Mouse (Mus musculus) neural tube, embryonic 13.5 days (tissue): ENCODE data around the gene Dab2ip. TPM values are rescaled to one million over a fixed set of nuclear protein-coding genes. Genes with fewer than 3 reads are reported as not detected.

Source experiments
- ATAC-seq: fragments of 200-750 bp; cut with Nextera tagmentation; 2 replicates; pipeline ENCODE4 v1.8.0; 2017; ENCODE audit warnings: low read depth, mild to moderate bottlenecking, moderate TSS enrichment, moderate library complexity
- H3K27ac ChIP-seq: fragments of 300-500 bp; sonication (generic); replicated peaks from 2 replicates; pipeline ENCODE4 v1.5.1; 2015; ENCODE audit warnings: moderate library complexity, mild to moderate bottlenecking, inconsistent platforms
- H3K27me3 ChIP-seq: fragments of 300-500 bp; sonication (generic); 2 replicates; pipeline ENCODE4 v1.6.1; 2015; ENCODE audit warnings: mild to moderate bottlenecking, inconsistent platforms
- H3K36me3 ChIP-seq: fragments of 300-500 bp; sonication (generic); 2 replicates; pipeline ENCODE4 v1.6.1; 2015; ENCODE audit warnings: mild to moderate bottlenecking, inconsistent platforms
- H3K4me1 ChIP-seq: fragments of 300-500 bp; sonication (generic); replicated peaks from 2 replicates; pipeline ENCODE4 v1.6.1; 2015; ENCODE audit warnings: inconsistent platforms
- H3K4me2 ChIP-seq: fragments of 300-500 bp; sonication (generic); 2 replicates; pipeline ENCODE4 v1.6.1; 2015; ENCODE audit warnings: inconsistent platforms, mild to moderate bottlenecking, moderate library complexity
- H3K4me3 ChIP-seq: fragments of 300-500 bp; sonication (generic); 2 replicates; pipeline ENCODE4 v1.5.1; 2015; ENCODE audit warnings: mild to moderate bottlenecking, inconsistent platforms
- H3K9ac ChIP-seq: fragments of 300-500 bp; sonication (generic); 2 replicates; pipeline ENCODE4 v1.6.1; 2015; ENCODE audit warnings: moderate library complexity, mild to moderate bottlenecking, inconsistent platforms
- H3K9me3 ChIP-seq: fragments of 300-500 bp; sonication (generic); 2 replicates; pipeline ENCODE4 v1.6.1; 2016; ENCODE audit warnings: inconsistent platforms
- WGBS: fragments of 180-500 bp; shearing (Covaris S2); methylation state at CpG from one replicate; pipeline ENCODE4 v1.1.7; 2015; 5-methylcytosine and 5-hydroxymethylcytosine counted together
- polyA plus RNA-seq: library from polyadenylated mRNA; unstranded; fragments of >200 nt; fragmentation: Nextera tagmentation; extraction: Ambion mirVana; gene quantifications from 2 replicates; pipeline ENCODE4 v1.2.1, GENCODE M21; 2015

Dab2ip gene
- polyA plus RNA-seq, 1 experiment from 2014 or later, result 67.4 TPM

GRCm38 (mm10) chr2:35669217-35669616, 111.2 kb downstream of the Dab2ip start:
- ATAC-seq, result 0 out of 2 replicates have a peak, but pooled peaks have one; percentile 17
- WGBS, result 26% methylated on average over 4 of the region's 4 CpGs

GRCm38 (mm10) chr2:35669748-35670147, 111.7 kb downstream of the Dab2ip start:
- ATAC-seq, result no peak
- Histone ChIP-seq H3K4me2 (no peak overlapping the region), H3K4me3 (no peak overlapping the region), H3K27me3 (no peaks in the 10 kb centered on the region), H3K9ac (no peak overlapping the region), H3K4me1 (peaks cover 97% of the 10 kb centered on the region), H3K36me3 (no peaks in the 10 kb centered on the region), H3K9me3 (no peaks in the 10 kb centered on the region), H3K27ac (no peak overlapping the region)
- 76% methylated on average over 4 of the region's 4 CpGs for WGBS

More at GRCm38 (mm10) chr2:35669217-35669616, 111.2 kb downstream of the Dab2ip start:
- no peak overlapping the region for H3K4me2 ChIP-seq
- no peaks in the 10 kb centered on the region for H3K9me3 ChIP-seq
- no peak overlapping the region for H3K4me3 ChIP-seq
- H3K4me1 ChIP-seq, result peaks cover 97% of the 10 kb centered on the region
- H3K36me3 ChIP-seq, result no peaks in the 10 kb centered on the region
- 0 out of 2 replicates have a peak overlapping the region, but pooled peaks have one; percentile 0 for H3K9ac ChIP-seq
- H3K27me3 ChIP-seq, result no peaks in the 10 kb centered on the region
- H3K27ac ChIP-seq, result no peak overlapping the region

GRCm38 (mm10) chr2:35670300-35670699, 112.2 kb downstream of the Dab2ip start:
- Histone ChIP-seq H3K4me1 (peaks cover 97% of the 10 kb centered on the region), H3K9ac (no peak overlapping the region), H3K27me3 (no peaks in the 10 kb centered on the region), H3K4me3 (no peak overlapping the region), H3K4me2 (no peak overlapping the region), H3K9me3 (no peaks in the 10 kb centered on the region), H3K27ac (no peak overlapping the region), H3K36me3 (no peaks in the 10 kb centered on the region)
- ATAC-seq, result no peak
- WGBS, result 86% methylated on average over 9 of the region's 9 CpGs

GRCm38 (mm10) chr2:35671980-35672910, 114.2 kb downstream of the Dab2ip start:
- ATAC-seq, result no peak
- whole genome bisulfite sequencing, result 61% methylated on average over 9 of the region's 9 CpGs
- Histone ChIP-seq H3K9me3 (no peaks in the 10 kb centered on the region), H3K4me1 (peaks cover 99% of the 10 kb centered on the region), H3K4me2 (no peak overlapping the region), H3K27me3 (no peaks in the 10 kb centered on the region), H3K4me3 (no peak overlapping the region), H3K27ac (peak overlapping the region; percentile 61), H3K36me3 (no peaks in the 10 kb centered on the region), H3K9ac (no peak overlapping the region)

GRCm38 (mm10) chr2:35673181-35673580, 115.1 kb downstream of the Dab2ip start:
- Histone ChIP-seq H3K36me3 (no peaks in the 10 kb centered on the region), H3K27ac (0 out of 2 replicates have a peak overlapping the region, but pooled peaks have one; percentile 61), H3K9ac (no peak overlapping the region), H3K4me3 (no peak overlapping the region), H3K4me2 (no peak overlapping the region), H3K9me3 (no peaks in the 10 kb centered on the region), H3K27me3 (no peaks in the 10 kb centered on the region), H3K4me1 (peaks cover 99% of the 10 kb centered on the region)
- no peak for ATAC-seq
- WGBS, result 83% methylated on average over 3 of the region's 3 CpGs

- no peaks in the 10 kb centered on the region for H3K36me3 ChIP-seq
- no peak overlapping the region for H3K9ac ChIP-seq
- no peaks in the 10 kb centered on the region for H3K27me3 ChIP-seq
- no peak overlapping the region for H3K4me3 ChIP-seq
- H3K9me3 ChIP-seq, result no peaks in the 10 kb centered on the region
- 78% methylated on average over 3 of the region's 3 CpGs for WGBS
- no peak overlapping the region for H3K4me2 ChIP-seq
- ATAC-seq, result no peak
- no peak overlapping the region for H3K27ac ChIP-seq
- H3K4me1 ChIP-seq, result peaks cover 99% of the 10 kb centered on the region
Measured at GRCm38 (mm10) chr2:35673986-35674385, 115.9 kb downstream of the Dab2ip start.

GRCm38 (mm10) chr2:35674431-35674830, 116.4 kb downstream of the Dab2ip start:
- Histone ChIP-seq H3K27ac (no peak overlapping the region), H3K27me3 (no peaks in the 10 kb centered on the region), H3K9me3 (no peaks in the 10 kb centered on the region), H3K4me2 (no peak overlapping the region), H3K9ac (no peak overlapping the region), H3K36me3 (no peaks in the 10 kb centered on the region), H3K4me3 (no peak overlapping the region), H3K4me1 (peaks cover 99% of the 10 kb centered on the region)
- ATAC-seq, result no peak
- WGBS, result 81% methylated on average over 5 of the region's 5 CpGs

- H3K27ac ChIP-seq, result peak overlapping the region; percentile 84
- no peak for ATAC-seq
- no peaks in the 10 kb centered on the region for H3K9me3 ChIP-seq
- no peaks in the 10 kb centered on the region for H3K27me3 ChIP-seq
- H3K4me1 ChIP-seq, result peaks cover 99% of the 10 kb centered on the region
- H3K4me2 ChIP-seq, result no peak overlapping the region
- H3K4me3 ChIP-seq, result no peak overlapping the region
- no peaks in the 10 kb centered on the region for H3K36me3 ChIP-seq
- peak overlapping the region; percentile 58 for H3K9ac ChIP-seq
- 36% methylated on average over 5 of the region's 5 CpGs for WGBS
Measured at GRCm38 (mm10) chr2:35676075-35676665, 118.1 kb downstream of the Dab2ip start.

GRCm38 (mm10) chr2:35677855-35678254, 119.8 kb downstream of the Dab2ip start:
- peak; percentile 63; the same call in 1 of the 2 replicates for ATAC-seq
- Histone ChIP-seq H3K4me3 (no peak overlapping the region), H3K9ac (peak overlapping the region; percentile 56), H3K27me3 (no peaks in the 10 kb centered on the region), H3K4me2 (peak overlapping the region; percentile 31), H3K9me3 (no peaks in the 10 kb centered on the region), H3K4me1 (peaks cover 99% of the 10 kb centered on the region), H3K27ac (peak overlapping the region; percentile 84), H3K36me3 (no peaks in the 10 kb centered on the region)
- 8% methylated on average over 8 of the region's 8 CpGs for whole genome bisulfite sequencing

- 23% methylated on average over 4 of the region's 4 CpGs for WGBS
- peak; percentile 12 for ATAC-seq
Measured at GRCm38 (mm10) chr2:35678440-35678839, 120.4 kb downstream of the Dab2ip start.

GRCm38 (mm10) chr2:35679812-35680672, 122.0 kb downstream of the Dab2ip start:
- Histone ChIP-seq H3K27ac (peak overlapping the region; percentile 84), H3K36me3 (no peaks in the 10 kb centered on the region), H3K4me3 (no peak overlapping the region), H3K4me1 (peaks cover 99% of the 10 kb centered on the region), H3K9me3 (no peaks in the 10 kb centered on the region), H3K27me3 (no peaks in the 10 kb centered on the region), H3K9ac (no peak overlapping the region), H3K4me2 (no peak overlapping the region)
- 21% methylated on average over 10 of the region's 10 CpGs for WGBS
- ATAC-seq, result no peak

More at GRCm38 (mm10) chr2:35678440-35678839, 120.4 kb downstream of the Dab2ip start:
- Histone ChIP-seq H3K9me3 (no peaks in the 10 kb centered on the region), H3K36me3 (no peaks in the 10 kb centered on the region), H3K4me1 (peaks cover 98% of the 10 kb centered on the region), H3K27ac (peak overlapping the region; percentile 84), H3K4me3 (no peak overlapping the region), H3K9ac (peak overlapping the region; percentile 56), H3K27me3 (no peaks in the 10 kb centered on the region), H3K4me2 (no peak overlapping the region; the same call in 1 of the 2 replicates)
